Mouse (Mus musculus): ENCODE results near the gene Smtnl1.
"Not testable (repeated sequence)": the region's sequence is repeated elsewhere in the genome, so short reads cannot be mapped to it uniquely, and the experiment has no call there.

The Smtnl1 gene

DNA sequence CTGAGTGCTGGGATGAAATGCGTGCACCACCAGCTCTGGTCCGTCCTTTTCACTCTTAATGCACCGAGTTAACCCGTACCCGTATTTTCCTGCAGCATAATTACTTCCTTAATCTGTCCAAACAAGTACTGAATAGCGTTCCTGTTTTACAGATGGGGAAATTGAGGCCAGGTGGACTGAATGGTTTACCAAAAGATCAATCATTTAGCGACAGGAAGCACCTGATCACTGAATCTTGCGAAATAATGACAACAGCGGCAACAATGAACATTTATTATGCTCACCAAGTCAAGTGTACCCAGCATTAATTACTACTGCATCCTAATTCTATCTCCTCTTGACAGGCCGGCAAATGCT is 16.1 kb upstream of the Smtnl1 start, which contains the start of gene Slc43a1:
Slc43a1 (plus strand) TSS at position 258 of the 357 bp plus-strand sequence.
- no peak for DNase-seq

- peak in 1 of 2 experiments; percentile 15 for DNase-seq
These were observed 15.6 kb upstream of the Smtnl1 start for GRCm38 (mm10) chr2:84837817-84838592.

GRCm38 (mm10) chr2:84837107-84837506 is 14.7 kb upstream of the Smtnl1 start:
- peak; percentile 46 to 47 for DNase-seq

- peak; percentile 49 to 77 for DNase-seq
These were observed 9.4 kb upstream of the Smtnl1 start for GRCm38 (mm10) chr2:84831666-84832391.

DNA sequence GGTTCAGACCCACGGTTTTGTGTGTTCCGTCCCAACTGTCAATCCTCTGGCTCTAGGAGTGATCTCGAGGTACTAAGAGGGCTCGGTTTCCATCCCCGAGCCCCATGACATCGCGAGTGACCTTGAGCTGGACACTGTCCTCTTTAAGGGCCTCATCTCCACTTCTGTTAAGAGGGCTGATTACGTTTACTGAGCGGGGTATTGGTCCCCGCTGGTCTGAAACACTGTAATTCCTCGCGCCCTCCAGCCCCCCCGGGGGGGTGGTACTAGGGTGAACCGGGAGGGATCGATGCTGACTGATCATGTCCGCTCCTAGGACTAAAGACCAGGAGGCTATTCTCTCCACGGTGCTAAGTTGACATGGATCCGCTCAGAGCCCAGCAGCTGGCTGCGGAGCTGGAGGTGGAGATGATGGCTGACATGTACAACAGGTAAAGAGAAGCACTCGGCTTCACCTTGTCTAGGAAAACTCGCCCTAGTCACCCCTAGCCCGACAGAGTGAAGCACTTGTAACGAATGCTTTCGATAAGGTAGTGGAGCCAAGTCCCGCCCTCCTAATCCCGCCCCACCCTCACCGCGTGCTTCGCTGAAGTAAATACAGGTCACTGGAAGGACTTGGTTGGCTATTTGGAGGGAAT is 5.0 kb upstream of the Smtnl1 start:
- no peak for DNase-seq

GRCm38 (mm10) chr2:84826488-84827282 is 4.2 kb upstream of the Smtnl1 start, which contains the start of gene Timm10:
TSS of gene Timm10 (plus strand) at chr2:84826997.
- DNase-seq = peak; percentile 67

GRCm38 (mm10) chr2:84823237-84823636 is 785 bp upstream of the Smtnl1 start:
- no peak for DNase-seq

DNA sequence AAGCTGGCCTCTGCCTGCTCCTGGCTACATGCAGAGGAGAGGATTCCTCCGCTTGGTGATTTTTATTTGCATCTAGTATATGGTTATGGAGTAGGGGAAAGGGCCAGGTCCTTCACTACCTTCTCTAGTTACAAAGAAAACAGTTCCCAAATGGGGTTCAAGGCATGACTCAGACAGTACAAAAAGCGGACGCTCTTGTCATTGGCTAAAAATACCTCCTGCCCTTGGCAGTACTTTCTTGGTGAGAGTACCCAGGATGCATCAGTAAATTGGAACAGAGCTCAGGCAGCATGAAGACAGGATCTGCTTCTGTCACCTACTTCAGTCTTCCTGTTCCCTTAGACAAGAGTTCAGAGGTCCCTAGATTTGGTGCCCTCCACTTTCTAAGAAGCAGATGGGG is 2.6 kb downstream of the Smtnl1 start:
- no peak for DNase-seq

GRCm38 (mm10) chr2:84812676-84813075 is 9.8 kb downstream of the Smtnl1 start:
- DNase-seq = no peak

- DNase-seq = no peak
These were observed 10.6 kb downstream of the Smtnl1 start for GRCm38 (mm10) chr2:84811880-84812279.

DNA sequence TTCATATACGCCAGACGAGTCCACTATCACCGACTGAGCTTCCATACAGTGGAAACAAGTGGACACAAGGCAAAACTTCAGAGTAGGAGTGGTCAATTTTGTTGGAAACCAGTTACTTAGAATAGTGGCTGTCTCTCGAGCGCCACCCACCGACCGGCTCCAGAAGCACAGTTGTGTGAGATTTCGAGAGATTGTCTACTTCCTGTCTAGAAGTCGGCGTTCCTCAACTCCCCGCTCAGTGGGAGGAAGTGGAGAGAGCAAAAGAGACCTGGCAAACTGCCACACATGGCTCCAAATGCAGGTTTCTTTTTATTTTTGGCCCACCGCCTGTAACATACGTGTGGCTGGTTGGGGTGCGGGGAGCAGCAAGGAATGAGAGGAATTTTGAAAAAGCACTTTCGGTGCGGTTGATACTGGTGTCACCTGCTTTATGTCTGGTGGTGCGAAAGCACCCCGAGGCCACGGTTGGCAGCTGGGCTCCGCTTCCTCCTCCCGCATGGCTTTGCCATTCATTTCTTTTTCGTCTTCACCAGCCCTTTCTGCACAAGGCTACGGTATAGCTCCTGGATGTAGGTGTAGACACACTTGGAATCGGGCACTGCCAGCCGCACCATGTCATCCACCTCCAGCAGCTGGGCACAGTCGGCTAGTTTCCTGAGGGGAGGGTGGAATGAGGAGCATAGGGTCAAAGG is 11.4 kb downstream of the Smtnl1 start:
- DNase-seq = peak; percentile 61 to 81

DNA sequence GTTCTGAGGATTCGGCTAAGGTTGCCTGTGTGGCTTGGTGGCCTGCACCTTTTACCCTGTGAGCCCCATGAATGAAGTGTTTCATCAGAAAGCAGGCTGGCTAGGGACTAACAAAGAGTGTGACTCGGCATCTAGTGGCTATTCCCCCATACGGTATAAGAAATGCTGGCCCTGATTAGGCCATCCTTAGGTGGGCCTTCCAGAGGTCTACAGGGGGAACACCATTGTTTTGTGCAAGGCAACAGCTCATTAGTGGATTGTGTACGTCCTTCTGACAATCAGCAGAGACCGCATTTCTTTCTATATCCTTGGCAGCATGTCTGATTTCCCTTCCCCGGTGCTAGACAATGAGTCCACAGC is 11.9 kb downstream of the Smtnl1 start:
- no peak for DNase-seq

DNA sequence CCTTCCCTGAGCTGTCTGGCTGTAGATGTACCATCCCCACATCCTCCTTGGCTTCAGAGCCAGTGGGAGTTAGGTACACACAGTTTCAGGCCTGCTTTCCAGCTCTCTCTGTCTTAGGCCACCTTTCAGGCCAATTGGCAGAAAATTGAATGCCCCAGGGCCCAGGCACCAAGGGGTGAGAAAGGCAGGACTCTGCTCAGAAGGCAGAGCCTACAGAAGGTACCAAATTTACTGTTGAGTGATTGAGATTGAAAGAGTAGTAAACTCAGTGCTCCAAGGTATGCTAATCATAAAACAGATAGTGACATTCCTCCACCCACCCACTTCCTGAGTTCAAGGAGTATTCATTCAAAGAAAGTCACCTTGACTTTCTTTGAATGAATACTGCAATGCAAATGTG is 13.1 kb downstream of the Smtnl1 start:
- DNase-seq = no peak

DNA sequence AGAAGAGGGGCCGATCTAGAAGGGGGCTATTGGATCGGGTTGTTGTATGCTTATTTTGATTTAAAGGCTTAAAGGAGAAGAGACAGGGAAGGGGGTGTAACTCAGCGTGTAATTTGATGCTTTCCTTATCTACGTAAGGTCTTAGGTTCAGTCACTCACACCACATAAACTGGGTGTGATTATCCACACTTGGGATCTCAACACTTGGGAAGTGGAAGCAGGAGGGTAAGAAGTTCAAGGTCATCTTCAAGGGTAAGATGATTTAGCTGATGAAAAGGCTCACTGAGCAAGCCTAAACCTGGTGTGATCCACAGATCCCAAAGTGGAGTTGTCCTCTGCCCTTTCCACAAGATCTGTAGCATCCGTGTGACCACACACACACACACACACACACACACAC is 15.9 kb downstream of the Smtnl1 start:
- no peak for DNase-seq

- DNase-seq = no peak
These were observed 18.5 kb downstream of the Smtnl1 start for GRCm38 (mm10) chr2:84803963-84804362.

- DNase-seq = not testable (repeated sequence)
These were observed 21.2 kb downstream of the Smtnl1 start for GRCm38 (mm10) chr2:84801223-84801622.

- DNase-seq = no peak
These were observed 22.1 kb downstream of the Smtnl1 start for GRCm38 (mm10) chr2:84800304-84800703.

DNA sequence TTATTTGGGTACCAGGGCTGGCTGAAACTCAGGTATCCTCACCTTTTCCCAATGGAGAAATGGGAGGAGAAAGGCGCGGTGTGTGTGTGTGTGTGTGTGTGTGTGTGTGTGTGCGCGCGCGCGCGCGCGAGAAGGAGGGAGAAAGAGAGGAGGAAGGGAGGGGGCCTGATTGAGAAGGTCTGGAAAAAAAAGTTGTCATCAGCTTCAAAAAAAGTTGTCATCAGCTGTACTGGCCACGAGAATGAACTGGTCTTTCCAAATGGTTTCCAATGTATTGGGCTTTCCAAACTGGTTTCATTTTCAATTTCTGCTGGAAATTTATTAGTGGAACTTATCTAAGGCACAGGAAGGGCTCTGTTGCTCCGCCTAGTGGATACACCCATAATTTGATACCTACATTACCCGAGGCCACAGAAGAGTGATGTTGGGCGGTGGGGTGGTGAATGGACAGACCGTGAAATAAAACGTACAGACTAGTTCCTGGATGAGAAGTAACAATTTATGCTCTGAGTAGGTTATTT is 23.4 kb downstream of the Smtnl1 start:
- DNase-seq = peak in 1 of 2 experiments; percentile 61

DNA sequence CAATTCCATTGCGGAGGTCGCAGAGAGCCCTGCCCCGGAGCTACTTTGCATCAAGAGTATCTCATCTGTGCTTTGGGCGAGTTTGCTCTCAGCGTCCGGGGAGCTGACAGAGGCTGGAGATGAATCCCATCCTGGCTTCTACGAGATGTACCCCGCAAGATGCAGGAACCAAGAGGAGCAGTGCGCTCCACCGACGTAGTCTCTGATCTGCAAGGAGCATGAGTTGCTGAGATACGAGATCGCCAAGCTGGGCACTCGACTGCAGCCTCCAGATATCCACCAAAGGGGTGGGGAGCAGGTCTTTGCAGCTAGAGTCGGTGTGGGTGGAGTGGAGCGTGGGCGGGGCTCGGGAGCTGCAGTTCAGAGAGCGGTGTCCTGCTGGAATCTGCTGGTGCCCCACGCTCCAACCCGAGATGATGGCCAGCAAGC is 23.9 kb downstream of the Smtnl1 start, which contains the start of gene Ube2l6:
Ube2l6 (plus strand) TSS at position 336 of the 429 bp plus-strand sequence.
- peak; percentile 48 to 58 for DNase-seq

- DNase-seq = peak; percentile 42 to 66
These were observed 24.5 kb downstream of the Smtnl1 start for GRCm38 (mm10) chr2:84797833-84798492.

DNA sequence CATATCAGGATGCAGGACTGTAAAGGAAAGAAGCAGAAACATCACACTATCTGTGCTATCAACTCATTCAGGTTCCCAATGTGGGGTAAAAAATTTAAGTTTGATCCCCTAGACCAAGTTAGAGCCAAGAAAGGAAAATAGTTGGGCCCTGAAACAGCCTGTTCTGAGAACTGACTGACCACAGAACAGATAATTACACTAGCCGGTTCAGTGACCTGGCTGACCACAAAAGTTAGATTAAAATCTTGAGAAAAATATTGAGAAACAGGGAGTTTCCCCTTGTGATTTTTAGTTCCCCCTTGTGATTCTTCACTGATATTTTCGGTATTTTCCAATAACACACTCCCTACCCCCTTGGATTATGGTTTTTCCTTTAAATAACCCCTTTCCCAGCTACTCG is 28.6 kb downstream of the Smtnl1 start:
- no peak for DNase-seq

All from spleen, adult 18-20 months (tissue).